Mouse (Mus musculus): ENCODE data around the gene Atp8a2.

DNA sequence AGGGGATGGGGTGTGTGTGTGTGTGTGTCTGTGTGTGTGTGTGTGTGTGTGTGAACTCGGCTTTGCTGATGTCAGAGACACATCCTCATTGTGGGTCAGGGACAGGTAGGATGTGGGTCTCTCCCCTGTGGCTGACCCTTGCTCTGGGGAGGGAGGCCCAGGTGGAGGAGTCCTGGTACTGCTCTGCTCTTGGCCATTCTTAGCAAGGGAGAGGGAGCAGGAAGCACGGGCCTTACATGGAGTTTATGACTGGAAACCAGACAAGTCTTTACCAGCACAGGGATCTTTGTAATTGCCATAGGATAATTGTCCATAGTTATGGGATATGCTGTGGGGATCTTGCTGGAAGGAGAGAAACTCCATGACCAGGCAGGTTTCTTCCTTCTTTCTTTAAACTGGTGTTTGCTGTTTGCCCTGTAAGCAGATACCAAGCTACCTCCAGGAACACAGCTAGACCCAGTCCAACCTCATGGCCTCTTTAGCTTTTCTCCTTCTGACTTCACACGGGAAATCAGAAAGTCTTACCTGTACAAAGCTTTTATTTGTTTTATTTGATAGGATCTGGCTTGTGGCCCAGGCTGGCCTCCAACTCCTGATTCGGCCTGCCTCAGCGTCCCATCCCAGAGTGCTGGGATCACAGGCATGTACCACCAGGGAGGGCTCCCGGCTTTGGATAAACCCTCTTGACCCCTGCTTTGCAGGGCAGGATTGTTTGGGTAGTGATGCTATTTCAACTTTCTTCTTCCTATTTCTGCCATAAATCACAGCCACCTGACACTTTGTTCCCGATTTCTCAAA, 557.9 kb downstream of the Atp8a2 start:
- TF ChIP-seq CTCF (IDR thresholded peaks at IDR 0.05) (no peak), EP300 (IDR thresholded peaks at IDR 0.05) (no peak)

All from lung, postnatal 0 days (tissue).